Mouse (Mus musculus) adrenal gland, postnatal 10 days (tissue): ENCODE measurements around the gene Id3. TPM values are rescaled to one million over a fixed set of nuclear protein-coding genes. Genes with fewer than 3 reads are reported as not detected.

ENCODE experiments used
- DNase-seq: peaks from one replicate; pipeline ENCODE4 v3.0.0; 2021; ENCODE audit warnings: mixed read lengths
- total RNA-seq, 2 experiments: library from RNA; stranded (reverse); gene quantifications; 2 replicates each; pipeline ENCODE4 v1.2.3; 2021

Id3 gene
- total RNA-seq, 2 experiments from 2014 or later = 97.2 to 110 TPM

GRCm38 (mm10) chr4:136147436-136148135 is 4.3 kb downstream of the Id3 start:
- peak; percentile 92 for DNase-seq

GRCm38 (mm10) chr4:136148342-136149044 is 5.2 kb downstream of the Id3 start:
- peak; percentile 70 for DNase-seq

GRCm38 (mm10) chr4:136149045-136149379 is 5.7 kb downstream of the Id3 start:
- DNase-seq = no peak

- peak; percentile 80 for DNase-seq
Observed at GRCm38 (mm10) chr4:136149734-136150133, 6.4 kb downstream of the Id3 start.

- DNase-seq = no peak
Observed at GRCm38 (mm10) chr4:136150596-136150995, 7.3 kb downstream of the Id3 start.

GRCm38 (mm10) chr4:136152821-136153220 is 9.5 kb downstream of the Id3 start:
- no peak for DNase-seq

GRCm38 (mm10) chr4:136154462-136154861 is 11.2 kb downstream of the Id3 start:
- DNase-seq = no peak

GRCm38 (mm10) chr4:136158498-136158897 is 15.2 kb downstream of the Id3 start:
- DNase-seq = no peak

- DNase-seq = peak; percentile 83
Observed at GRCm38 (mm10) chr4:136159802-136160397, 16.6 kb downstream of the Id3 start.

GRCm38 (mm10) chr4:136163448-136163847 is 20.2 kb downstream of the Id3 start:
- DNase-seq = peak; percentile 93

GRCm38 (mm10) chr4:136164981-136165380 is 21.7 kb downstream of the Id3 start:
- no peak for DNase-seq

GRCm38 (mm10) chr4:136167701-136168100 is 24.4 kb downstream of the Id3 start:
- no peak for DNase-seq

- no peak for DNase-seq
Observed at GRCm38 (mm10) chr4:136170401-136170800, 27.1 kb downstream of the Id3 start.

GRCm38 (mm10) chr4:136171455-136171854 is 28.2 kb downstream of the Id3 start:
- no peak for DNase-seq

- DNase-seq = peak; percentile 83
Observed at GRCm38 (mm10) chr4:136172011-136172541, 28.8 kb downstream of the Id3 start, which contains the start of gene E2f2. E2f2 (plus strand) TSS chr4:136172394.

- DNase-seq = peak; percentile 93
Observed at GRCm38 (mm10) chr4:136172542-136173209, 29.4 kb downstream of the Id3 start.

GRCm38 (mm10) chr4:136173210-136173715 is 30.0 kb downstream of the Id3 start:
- no peak for DNase-seq

GRCm38 (mm10) chr4:136174216-136175193 is 31.2 kb downstream of the Id3 start:
- peak; percentile 79 for DNase-seq

GRCm38 (mm10) chr4:136176022-136176552 is 32.8 kb downstream of the Id3 start:
- DNase-seq = peak; percentile 47

- DNase-seq = no peak
Observed at GRCm38 (mm10) chr4:136177244-136177611, 33.9 kb downstream of the Id3 start.
